Mouse (Mus musculus): ENCODE data around the gene Myrip. TPM values are rescaled to one million over a fixed set of nuclear protein-coding genes. Genes with fewer than 3 reads are reported as not detected.

The Myrip gene
- total and polyA plus RNA-seq, 3 experiments, result 0.03 TPM; not detected in 2

DNA sequence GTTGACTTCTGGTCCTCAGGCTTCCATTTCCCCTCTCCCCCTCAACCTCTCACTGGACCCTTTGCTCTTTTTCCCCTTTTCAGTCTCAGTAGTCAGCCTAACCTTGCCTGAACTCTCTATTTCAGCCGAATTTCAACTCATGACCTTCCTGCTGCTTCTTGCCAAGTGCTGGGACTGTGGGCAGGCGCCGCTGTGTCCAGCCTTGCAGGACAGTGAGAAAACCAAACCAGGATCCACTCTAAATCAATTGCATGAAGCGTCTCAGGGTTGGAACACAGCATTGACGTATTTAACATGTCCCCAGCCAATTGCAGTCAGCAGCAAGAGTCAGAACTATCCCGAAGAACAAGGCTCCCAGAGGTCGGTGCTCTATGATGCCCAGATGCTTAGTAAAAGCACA lies 26.1 kb upstream of the Myrip start:
- no peaks in the 10 kb centered on the region for H3K4me1 ChIP-seq (ENCODE audit: control insufficient read depth in 1 of 2, insufficient read depth in 2 of 2, low read length in 2 of 2)
- no peak overlapping the region for H3K4me3 ChIP-seq (ENCODE audit: control insufficient read depth in 1 of 2, insufficient read depth in 1 of 2, low read depth in 2 of 2, low read length in 2 of 2)
- H3K79me2 ChIP-seq (ENCODE audit: control insufficient read depth, insufficient read depth, low read length, poor library complexity), result no peaks in the 10 kb centered on the region
- H3K36me3 ChIP-seq (ENCODE audit: control insufficient read depth in 1 of 2, insufficient read depth in 2 of 2, low read length in 2 of 2), result no peaks in the 10 kb centered on the region
- no peaks in the 10 kb centered on the region for H3K27me3 ChIP-seq (ENCODE audit: control insufficient read depth in 1 of 2, insufficient read depth in 2 of 2, low read length in 2 of 2)
- no peak overlapping the region for H3K27ac ChIP-seq (ENCODE audit: control insufficient read depth, low read depth, low read length)
- TF ChIP-seq E2F4 (IDR thresholded peaks at IDR 0.05; ENCODE audit: borderline replicate concordance, low read depth, low read length) (no peak), POLR2AphosphoS2 (IDR thresholded peaks at IDR 0.05; ENCODE audit: low read length) (no peak), TCF12 (IDR thresholded peaks at IDR 0.05; ENCODE audit: low read depth, low read length) (no peak), CHD1 (IDR thresholded peaks at IDR 0.05; ENCODE audit: low read depth, low read length) (no peak), CTCF (IDR thresholded peaks at IDR 0.05 in 2 of 3, conservative IDR thresholded peaks at IDR 0.05 in 1 of 3; ENCODE audit: control insufficient read depth in 1 of 3, insufficient read depth in 1 of 3, low read depth in 2 of 3, low read length in 3 of 3, poor library complexity in 1 of 3, severe bottlenecking in 1 of 3) (no peak), MYB (IDR thresholded peaks at IDR 0.05; ENCODE audit: low read depth, low read length) (no peak), GATA1 (IDR thresholded peaks at IDR 0.05; ENCODE audit: low read depth, low read length) (no peak), ZNF384 (IDR thresholded peaks at IDR 0.05; ENCODE audit: low read depth, low read length) (no peak), EP300 (IDR thresholded peaks at IDR 0.05; ENCODE audit: low read depth in 1 of 2, low read length in 2 of 2) (no peak), USF2 (IDR thresholded peaks at IDR 0.05; ENCODE audit: borderline replicate concordance in 1 of 2, insufficient read depth in 1 of 2, low read depth in 1 of 2, low read length in 2 of 2) (no peak), NRF1 (IDR thresholded peaks at IDR 0.05; ENCODE audit: insufficient read depth, low read depth, low read length, poor library complexity, severe bottlenecking) (no peak)
- no peaks in the 10 kb centered on the region for H3K9me3 ChIP-seq (replicated peaks; ENCODE audit: insufficient read depth, low read length)
- no peak overlapping the region for H3K9ac ChIP-seq (ENCODE audit: control insufficient read depth, low read depth, low read length, poor library complexity, severe bottlenecking)
- no peak for DNase-seq (ENCODE audit: low read depth, low spot score)

DNA sequence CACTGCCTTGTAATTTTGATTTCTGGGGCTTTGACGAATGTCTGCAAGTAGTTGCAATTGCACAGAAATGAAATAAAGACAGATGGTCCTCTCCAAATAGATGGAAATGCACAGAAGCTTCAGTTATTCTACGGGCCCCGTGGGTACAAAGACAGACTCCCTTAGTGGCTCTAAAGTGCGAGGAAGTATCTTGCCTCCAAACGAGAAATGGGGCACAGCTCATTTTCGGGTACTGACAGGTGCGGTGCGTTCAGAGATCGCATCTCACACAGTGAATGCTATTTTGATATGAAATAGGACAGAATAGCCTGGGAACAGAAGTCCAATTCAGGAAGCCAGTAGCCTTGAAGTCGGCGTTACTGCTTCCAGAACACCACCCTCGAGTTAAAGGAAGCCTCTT lies 20.2 kb upstream of the Myrip start:
- H3K4me3 ChIP-seq (ENCODE audit: control insufficient read depth in 1 of 2, insufficient read depth in 1 of 2, low read depth in 2 of 2, low read length in 2 of 2), result no peak overlapping the region
- H3K36me3 ChIP-seq (ENCODE audit: control insufficient read depth in 1 of 2, insufficient read depth in 2 of 2, low read length in 2 of 2), result no peaks in the 10 kb centered on the region
- no peaks in the 10 kb centered on the region for H3K4me1 ChIP-seq (ENCODE audit: control insufficient read depth in 1 of 2, insufficient read depth in 2 of 2, low read length in 2 of 2)
- H3K9me3 ChIP-seq (replicated peaks; ENCODE audit: insufficient read depth, low read length), result no peaks in the 10 kb centered on the region
- no peak overlapping the region for H3K9ac ChIP-seq (ENCODE audit: control insufficient read depth, low read depth, low read length, poor library complexity, severe bottlenecking)
- no peaks in the 10 kb centered on the region for H3K79me2 ChIP-seq (ENCODE audit: control insufficient read depth, insufficient read depth, low read length, poor library complexity)
- no peak for TF ChIP-seq NRF1 (IDR thresholded peaks at IDR 0.05; ENCODE audit: insufficient read depth, low read depth, low read length, poor library complexity, severe bottlenecking)
- no peak for DNase-seq (ENCODE audit: low read depth, low spot score)
- no peak overlapping the region for H3K27ac ChIP-seq (ENCODE audit: control insufficient read depth, low read depth, low read length)
- H3K27me3 ChIP-seq (ENCODE audit: control insufficient read depth in 1 of 2, insufficient read depth in 2 of 2, low read length in 2 of 2), result no peaks in the 10 kb centered on the region

DNA sequence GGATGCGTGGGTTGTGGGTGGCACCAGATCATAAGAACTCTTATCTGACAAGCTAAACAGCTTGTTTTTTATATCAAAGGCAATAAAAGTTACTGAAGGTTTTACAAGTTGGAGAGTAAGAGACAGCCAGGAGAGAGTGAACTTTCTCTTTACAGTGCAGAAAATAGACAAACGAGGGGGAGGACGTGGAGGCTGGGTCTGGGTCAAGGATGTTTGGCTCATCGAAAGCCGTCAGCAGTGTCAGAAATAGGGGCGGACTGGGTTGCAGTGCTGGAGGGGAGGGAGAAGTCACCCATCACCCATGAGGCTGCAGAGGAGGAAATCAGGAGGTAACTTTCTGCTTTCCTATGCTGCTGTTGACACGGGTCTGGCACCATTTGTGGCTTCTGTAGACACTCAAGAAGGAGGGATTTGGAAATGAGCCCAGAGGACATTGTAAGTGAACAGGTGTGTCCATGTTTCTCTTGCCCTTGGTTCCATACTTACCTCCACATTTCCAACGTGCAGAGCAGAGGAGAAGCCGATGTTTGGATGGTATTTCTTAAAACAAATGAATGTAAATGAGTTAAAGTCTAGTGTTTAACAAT lies 18.8 kb upstream of the Myrip start:
- no peak for DNase-seq (ENCODE audit: low read depth, low spot score)
- H3K9me3 ChIP-seq (replicated peaks; ENCODE audit: insufficient read depth, low read length), result no peaks in the 10 kb centered on the region
- TF ChIP-seq E2F4 (IDR thresholded peaks at IDR 0.05; ENCODE audit: borderline replicate concordance, low read depth, low read length), result no peak
- TF ChIP-seq USF2 (IDR thresholded peaks at IDR 0.05; ENCODE audit: borderline replicate concordance in 1 of 2, insufficient read depth in 1 of 2, low read depth in 1 of 2, low read length in 2 of 2), result no peak
- H3K79me2 ChIP-seq (ENCODE audit: control insufficient read depth, insufficient read depth, low read length, poor library complexity), result no peaks in the 10 kb centered on the region
- H3K27ac ChIP-seq (ENCODE audit: control insufficient read depth, low read depth, low read length), result no peak overlapping the region
- no peak overlapping the region for H3K4me3 ChIP-seq (ENCODE audit: control insufficient read depth in 1 of 2, insufficient read depth in 1 of 2, low read depth in 2 of 2, low read length in 2 of 2)
- no peaks in the 10 kb centered on the region for H3K36me3 ChIP-seq (ENCODE audit: control insufficient read depth in 1 of 2, insufficient read depth in 2 of 2, low read length in 2 of 2)
- no peak overlapping the region for H3K9ac ChIP-seq (ENCODE audit: control insufficient read depth, low read depth, low read length, poor library complexity, severe bottlenecking)
- no peaks in the 10 kb centered on the region for H3K4me1 ChIP-seq (ENCODE audit: control insufficient read depth in 1 of 2, insufficient read depth in 2 of 2, low read length in 2 of 2)
- H3K27me3 ChIP-seq (ENCODE audit: control insufficient read depth in 1 of 2, insufficient read depth in 2 of 2, low read length in 2 of 2), result no peaks in the 10 kb centered on the region

Measured in MEL (cell line).